Mouse (Mus musculus) kidney, embryonic 16.5 days (tissue): Measurements from ENCODE around the gene Tgif2. TPM values are rescaled to one million over a fixed set of nuclear protein-coding genes. Genes with fewer than 3 reads are reported as not detected.

Experiments
- ATAC-seq: fragments of 200-750 bp; cut with Nextera tagmentation; 2 replicates; pipeline ENCODE4 v1.8.0; 2017; ENCODE audit warnings: moderate TSS enrichment; ENCODE audit not compliant: low FRiP score, low TSS enrichment
- H3K27ac ChIP-seq: fragments of 300-500 bp; sonication (generic); 2 replicates; pipeline ENCODE4 v1.5.1; 2014; ENCODE audit warnings: low read length
- H3K27me3 ChIP-seq: fragments of 300-500 bp; sonication (generic); 2 replicates; pipeline ENCODE4 v1.6.1; 2014; ENCODE audit warnings: low read length, control low read depth, mixed read lengths; ENCODE audit not compliant: insufficient read depth
- H3K36me3 ChIP-seq: fragments of 300-500 bp; sonication (generic); 2 replicates; pipeline ENCODE4 v1.6.1; 2014; ENCODE audit warnings: low read length, control low read depth, mixed read lengths; ENCODE audit not compliant: insufficient read depth
- H3K4me1 ChIP-seq: fragments of 300-500 bp; sonication (generic); 2 replicates; pipeline ENCODE4 v1.6.1; 2014; ENCODE audit warnings: low read length, control low read depth, mixed read lengths; ENCODE audit not compliant: insufficient read depth
- H3K4me2 ChIP-seq: fragments of 300-500 bp; sonication (generic); replicated peaks from 2 replicates; pipeline ENCODE4 v1.6.1; 2014; ENCODE audit warnings: low read depth, low read length
- H3K4me3 ChIP-seq: fragments of 300-500 bp; sonication (generic); 2 replicates; pipeline ENCODE4 v1.5.1; 2014; ENCODE audit warnings: mild to moderate bottlenecking, low read length
- H3K9ac ChIP-seq: fragments of 300-500 bp; sonication (generic); replicated peaks from 2 replicates; pipeline ENCODE4 v1.6.1; 2014; ENCODE audit warnings: low read length
- H3K9me3 ChIP-seq: fragments of 300-500 bp; sonication (generic); 2 replicates; pipeline ENCODE4 v1.6.1; 2016; ENCODE audit warnings: low read length, control low read depth
- WGBS: fragments of 180-500 bp; shearing (Covaris S2); extraction: QIAGEN DNeasy Blood & Tissue Kit; methylation state at CpG from one replicate; pipeline ENCODE4 v1.1.7; 2014; 5-methylcytosine and 5-hydroxymethylcytosine counted together
- polyA plus RNA-seq: library from polyadenylated mRNA; unstranded; fragments of >200 nt; fragmentation: Nextera tagmentation; extraction: Ambion mirVana; gene quantifications from 2 replicates; pipeline ENCODE4 v1.2.1, GENCODE M21; 2015

The Tgif2 gene
- polyA plus RNA-seq, 1 experiment from 2014 or later = 69.5 TPM

DNA sequence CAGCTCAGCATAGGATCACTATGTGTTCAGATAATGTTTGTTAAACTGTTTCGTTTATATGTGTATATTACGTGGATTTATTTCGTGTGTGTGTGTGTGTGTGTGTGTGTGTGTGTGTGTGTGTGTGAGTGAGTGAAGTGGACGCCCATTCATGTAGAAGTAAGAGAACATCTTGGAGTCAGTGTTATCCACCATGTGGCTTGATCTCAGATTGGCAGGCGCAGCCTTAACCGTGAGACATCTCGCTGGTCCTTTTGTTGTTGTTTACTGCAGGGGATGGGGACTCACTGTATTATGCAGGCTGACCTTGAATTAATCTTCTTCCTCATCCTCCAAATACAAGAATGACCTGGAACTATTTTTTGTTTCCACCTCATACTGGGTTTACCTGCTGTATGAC lies 29.7 kb downstream of the Tgif2 start:
- WGBS = 93% methylated on average over 7 of the region's 7 CpGs
- no peak for ATAC-seq
- H3K36me3 ChIP-seq = peaks cover 47% of the 10 kb centered on the region
- H3K4me1 ChIP-seq = peaks cover 2% of the 10 kb centered on the region
- no peaks in the 10 kb centered on the region for H3K9me3 ChIP-seq
- no peak overlapping the region for H3K4me3 ChIP-seq
- no peak overlapping the region for H3K9ac ChIP-seq
- no peak overlapping the region for H3K4me2 ChIP-seq
- no peak overlapping the region for H3K27ac ChIP-seq
- no peaks in the 10 kb centered on the region for H3K27me3 ChIP-seq

DNA sequence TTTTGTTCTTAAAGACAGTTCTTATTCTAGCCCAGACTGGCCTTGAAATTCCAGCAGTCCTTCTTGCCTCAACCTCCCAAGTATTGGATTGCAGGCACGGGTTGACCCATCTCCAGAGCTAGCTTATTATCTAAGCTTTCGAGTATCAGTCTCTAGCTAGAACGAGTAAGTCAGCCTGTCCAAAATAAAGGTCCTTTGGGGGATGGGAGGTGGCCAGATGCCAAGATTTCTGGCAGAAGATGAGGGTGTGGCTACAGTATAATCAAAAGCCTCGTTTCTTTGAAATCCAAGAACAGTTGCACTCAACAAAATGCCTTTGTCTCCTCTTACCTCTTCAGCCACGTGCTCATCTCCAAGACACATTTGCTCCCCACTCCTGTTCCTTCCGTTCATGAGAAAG lies 30.7 kb downstream of the Tgif2 start:
- no peak overlapping the region for H3K4me3 ChIP-seq
- H3K9me3 ChIP-seq = no peaks in the 10 kb centered on the region
- ATAC-seq = no peak
- no peak overlapping the region for H3K9ac ChIP-seq
- peaks cover 51% of the 10 kb centered on the region for H3K36me3 ChIP-seq
- H3K4me2 ChIP-seq = no peak overlapping the region
- H3K27me3 ChIP-seq = no peaks in the 10 kb centered on the region
- H3K27ac ChIP-seq = no peak overlapping the region
- no peaks in the 10 kb centered on the region for H3K4me1 ChIP-seq
- WGBS = 43% methylated on average over 6 of the region's 6 CpGs

DNA sequence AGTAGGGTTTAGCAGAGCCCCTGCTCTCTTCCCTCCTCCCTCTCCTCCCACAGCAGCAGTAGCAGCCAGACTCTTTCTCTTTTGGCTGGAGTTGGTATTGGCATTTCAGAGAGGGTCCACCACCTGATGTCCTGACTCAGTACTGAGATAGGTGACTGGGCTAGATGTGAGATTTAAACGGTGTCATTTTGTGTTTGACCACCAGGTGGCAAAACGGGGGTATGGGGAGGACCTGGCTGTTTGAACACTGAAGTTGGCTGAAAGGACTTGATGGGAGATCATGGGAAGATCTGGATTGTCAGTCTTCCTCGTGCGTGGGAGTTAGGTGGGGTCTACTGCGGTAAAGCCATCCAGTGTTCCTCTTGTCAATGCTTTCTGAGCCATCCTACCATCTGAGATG lies 33.8 kb downstream of the Tgif2 start:
- H3K27me3 ChIP-seq = no peaks in the 10 kb centered on the region
- no peaks in the 10 kb centered on the region for H3K9me3 ChIP-seq
- no peak overlapping the region for H3K9ac ChIP-seq
- no peak overlapping the region for H3K4me2 ChIP-seq
- H3K27ac ChIP-seq = no peak overlapping the region
- no peaks in the 10 kb centered on the region for H3K4me1 ChIP-seq
- H3K4me3 ChIP-seq = no peak overlapping the region
- H3K36me3 ChIP-seq = peaks cover 33% of the 10 kb centered on the region
- ATAC-seq = no peak
- WGBS = 32% methylated on average over 5 of the region's 5 CpGs

DNA sequence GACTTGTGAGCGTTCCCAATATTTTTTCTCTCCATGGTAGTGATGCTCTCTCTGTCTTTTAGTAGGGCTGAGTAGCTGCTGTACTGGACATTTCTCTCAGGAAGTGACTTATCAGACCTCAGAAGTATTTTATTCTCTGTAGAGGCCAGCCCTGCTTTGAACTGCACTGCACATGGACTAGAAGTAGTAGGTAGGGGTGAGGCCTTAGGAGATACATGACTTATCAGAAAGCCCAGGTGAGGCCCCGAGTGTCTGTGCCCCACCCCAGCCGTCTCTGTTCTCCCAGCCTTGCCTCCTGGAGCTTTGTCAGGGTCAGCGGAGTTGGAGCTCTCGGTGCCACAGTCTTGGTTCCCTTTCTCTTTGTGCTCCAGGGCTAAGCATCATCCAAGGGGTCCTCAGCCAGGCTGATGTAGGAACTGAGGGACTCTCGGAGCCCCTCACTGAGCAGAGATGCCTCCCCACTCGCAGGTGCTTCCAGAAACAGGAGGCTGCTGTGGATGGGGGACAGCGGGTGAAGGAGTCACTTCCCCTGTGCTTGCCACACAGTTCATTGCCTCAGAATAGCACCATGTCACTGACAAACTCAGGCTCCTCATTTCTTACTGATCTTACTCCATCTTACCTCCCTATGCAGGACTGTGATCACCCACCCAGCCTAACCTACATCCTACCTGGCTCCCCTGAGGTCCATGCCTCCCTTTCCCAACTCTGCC lies 34.4 kb downstream of the Tgif2 start:
- Histone ChIP-seq H3K4me1 (no peaks in the 10 kb centered on the region), H3K27me3 (no peaks in the 10 kb centered on the region), H3K4me3 (no peak overlapping the region), H3K9ac (no peak overlapping the region), H3K27ac (no peak overlapping the region), H3K9me3 (no peaks in the 10 kb centered on the region), H3K36me3 (peaks cover 33% of the 10 kb centered on the region), H3K4me2 (no peak overlapping the region)
- whole genome bisulfite sequencing = 90% methylated on average over 8 of the region's 8 CpGs
- ATAC-seq = no peak

DNA sequence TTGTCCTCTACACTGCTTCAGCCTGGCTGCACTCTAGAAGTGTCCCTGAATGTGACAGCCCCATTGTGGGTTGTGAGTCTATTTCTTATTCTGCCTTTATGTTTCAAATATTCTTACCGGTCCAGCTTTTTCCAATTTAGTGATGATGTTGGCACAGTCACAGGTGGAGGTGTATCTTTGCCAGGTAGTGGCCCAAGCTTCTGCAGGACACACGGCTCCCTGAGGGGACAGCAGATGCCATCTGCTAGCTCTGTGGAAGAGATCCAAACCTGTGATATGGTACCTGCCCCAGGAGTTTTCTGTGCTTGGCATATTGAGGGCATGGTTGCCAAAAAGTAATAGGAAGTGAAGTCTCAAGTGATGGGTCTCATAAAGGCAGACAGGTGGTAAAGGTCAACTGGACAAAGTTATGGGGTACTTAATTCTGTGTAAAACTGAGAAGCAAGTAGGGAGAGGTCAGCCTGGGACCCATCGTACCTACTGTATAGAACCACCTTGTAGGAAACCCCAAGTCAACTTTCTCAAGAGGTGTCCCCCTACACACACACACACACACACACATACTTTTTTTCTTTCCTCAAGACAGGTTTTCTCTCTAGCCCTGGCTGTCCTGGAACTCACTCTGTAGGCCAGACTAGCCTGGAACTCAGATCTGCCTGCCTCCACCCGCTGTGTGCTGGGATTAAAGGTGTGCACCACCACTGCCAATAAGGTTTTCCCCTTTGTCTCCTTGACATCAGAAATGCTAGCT lies 35.1 kb downstream of the Tgif2 start:
- no peak overlapping the region for H3K9ac ChIP-seq
- H3K4me2 ChIP-seq = no peak overlapping the region
- peaks cover 31% of the 10 kb centered on the region for H3K36me3 ChIP-seq
- H3K4me3 ChIP-seq = no peak overlapping the region
- H3K4me1 ChIP-seq = no peaks in the 10 kb centered on the region
- ATAC-seq = no peak
- no peaks in the 10 kb centered on the region for H3K27me3 ChIP-seq
- H3K9me3 ChIP-seq = no peaks in the 10 kb centered on the region
- 96% methylated on average over 4 of the region's 4 CpGs for WGBS
- H3K27ac ChIP-seq = no peak overlapping the region

DNA sequence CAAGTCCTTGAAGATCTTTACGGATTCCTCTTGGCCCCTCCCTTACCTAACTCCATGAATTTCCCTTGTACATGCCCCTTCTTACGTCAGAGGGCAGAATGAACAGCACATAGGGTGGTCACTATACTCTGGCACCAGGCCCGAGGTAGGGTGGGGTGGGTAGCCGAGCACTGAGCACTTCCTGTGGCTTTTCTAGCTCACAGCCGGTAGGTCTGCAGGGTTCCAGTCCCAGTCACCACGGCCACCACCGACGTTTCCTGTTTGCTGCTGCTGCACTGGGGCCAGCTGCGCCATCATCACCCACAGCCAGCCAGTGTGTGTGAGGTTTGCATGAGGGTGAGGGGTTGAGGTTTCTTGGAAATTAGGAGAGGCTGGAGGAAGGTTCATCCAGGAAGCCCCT lies 37.9 kb downstream of the Tgif2 start:
- Histone ChIP-seq H3K27ac (no peak overlapping the region), H3K4me3 (no peak overlapping the region), H3K4me2 (no peak overlapping the region), H3K9me3 (no peaks in the 10 kb centered on the region), H3K4me1 (no peaks in the 10 kb centered on the region), H3K36me3 (peaks cover 22% of the 10 kb centered on the region), H3K27me3 (no peaks in the 10 kb centered on the region), H3K9ac (no peak overlapping the region)
- WGBS = 53% methylated on average over 9 of the region's 9 CpGs
- ATAC-seq = no peak

DNA sequence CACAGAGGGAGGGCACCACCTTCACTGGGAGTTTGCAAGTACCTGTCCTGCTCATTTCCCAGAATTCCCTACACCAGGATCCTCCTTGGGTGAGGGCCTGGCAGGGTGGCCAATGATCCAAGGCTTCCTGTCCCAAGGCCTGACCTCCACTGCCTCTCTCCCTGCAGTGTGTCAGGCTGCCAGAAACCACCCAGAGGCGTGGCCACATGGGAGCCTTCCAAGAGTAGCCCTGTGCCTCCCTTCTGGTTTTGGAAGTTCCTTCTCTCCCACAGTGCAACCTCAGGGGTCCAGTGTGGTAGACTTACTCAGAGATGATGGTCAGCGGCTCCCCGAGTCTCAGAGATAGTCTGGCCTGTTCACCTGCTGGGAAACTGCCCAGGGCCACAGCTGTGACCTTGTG lies 39.7 kb downstream of the Tgif2 start:
- Histone ChIP-seq H3K27me3 (no peaks in the 10 kb centered on the region), H3K4me1 (no peaks in the 10 kb centered on the region), H3K9ac (no peak overlapping the region; the same call in 1 of the 2 replicates), H3K9me3 (no peaks in the 10 kb centered on the region), H3K27ac (no peak overlapping the region), H3K36me3 (peaks cover 8% of the 10 kb centered on the region), H3K4me2 (no peak overlapping the region), H3K4me3 (no peak overlapping the region)
- ATAC-seq = no peak
- WGBS = 85% methylated on average over 3 of the region's 3 CpGs

DNA sequence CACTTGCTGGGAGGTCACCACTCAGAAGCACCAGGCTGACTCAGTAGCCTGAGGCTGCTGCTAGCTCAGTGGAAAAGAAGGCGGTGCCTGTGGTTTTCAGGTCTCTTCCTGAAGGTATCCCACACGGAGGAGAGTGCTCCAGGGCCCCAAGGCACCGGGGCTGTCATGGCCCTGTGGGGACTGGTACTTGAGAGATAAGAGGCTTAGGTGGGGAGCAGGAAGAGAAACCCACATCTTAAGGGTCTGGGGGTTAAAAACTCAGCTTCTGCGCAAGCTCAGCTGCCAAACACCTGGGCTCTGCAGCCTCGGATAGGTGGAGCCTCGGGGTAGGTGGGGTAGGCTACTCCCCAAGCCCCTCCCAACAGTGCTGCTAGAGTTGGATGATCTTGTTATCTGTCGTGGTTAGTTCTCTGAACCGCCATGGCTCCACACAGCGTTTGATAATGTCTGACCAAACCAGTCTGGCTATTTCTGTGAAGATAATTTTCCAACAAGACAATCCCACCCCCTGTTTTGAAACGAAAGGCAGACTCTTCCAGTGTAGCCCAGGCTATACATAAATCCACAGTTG lies 42.7 kb downstream of the Tgif2 start:
- Histone ChIP-seq H3K27me3 (no peaks in the 10 kb centered on the region), H3K36me3 (no peaks in the 10 kb centered on the region), H3K4me1 (no peaks in the 10 kb centered on the region), H3K9ac (no peak overlapping the region), H3K4me3 (no peak overlapping the region), H3K4me2 (no peak overlapping the region), H3K27ac (no peak overlapping the region), H3K9me3 (no peaks in the 10 kb centered on the region)
- no peak for ATAC-seq
- 48% methylated on average over 10 of the region's 10 CpGs for WGBS

DNA sequence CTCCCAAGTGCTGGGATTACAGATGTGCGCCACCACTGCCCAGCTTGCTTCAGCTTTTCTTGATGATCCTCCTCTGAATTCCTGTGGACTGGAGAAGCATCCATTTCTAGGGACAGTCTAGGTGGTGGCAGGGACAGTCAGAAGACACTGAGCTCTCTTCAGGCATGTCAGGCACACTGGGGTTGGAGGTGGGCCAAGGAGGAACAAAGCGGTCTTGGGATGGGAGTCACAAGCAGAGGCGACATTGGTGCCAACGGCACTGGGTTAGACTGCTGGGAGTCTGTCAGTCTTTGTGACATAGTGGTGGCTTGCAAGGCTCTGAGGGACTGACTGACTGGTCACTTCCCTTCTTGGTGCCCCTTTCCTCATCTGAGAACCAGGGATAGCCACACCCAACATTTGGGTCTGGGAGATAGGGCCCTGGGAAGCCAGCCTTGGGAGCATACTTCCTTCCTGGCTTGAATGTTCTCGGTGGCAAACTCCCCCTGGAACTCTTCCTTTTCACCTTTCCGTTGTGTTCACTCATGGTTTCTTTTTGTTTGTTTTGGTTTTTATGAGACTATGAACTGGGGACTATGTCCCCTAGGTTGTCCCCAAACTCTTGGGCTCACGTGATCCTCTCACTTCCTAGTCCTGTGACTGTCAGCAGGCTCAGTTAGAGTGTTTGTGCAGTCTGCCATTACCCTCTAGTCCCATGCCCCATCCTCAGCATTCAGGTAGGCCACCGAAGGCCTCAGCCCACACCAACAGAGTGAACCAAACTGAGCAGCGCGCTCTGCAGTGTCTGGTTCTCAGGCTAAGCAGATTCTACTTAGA lies 44.8 kb downstream of the Tgif2 start:
- no peak overlapping the region for H3K4me3 ChIP-seq
- H3K4me2 ChIP-seq = no peak overlapping the region
- H3K4me1 ChIP-seq = no peaks in the 10 kb centered on the region
- no peaks in the 10 kb centered on the region for H3K9me3 ChIP-seq
- H3K27ac ChIP-seq = no peak overlapping the region
- WGBS = 86% methylated on average over 10 of the region's 10 CpGs
- ATAC-seq = no peak
- no peaks in the 10 kb centered on the region for H3K36me3 ChIP-seq
- no peak overlapping the region for H3K9ac ChIP-seq
- no peaks in the 10 kb centered on the region for H3K27me3 ChIP-seq
